Mouse (Mus musculus) megakaryocyte, embryonic 14.5 days (primary cell): ENCODE measurements around the gene St3gal3. TPM values are rescaled to one million over a fixed set of nuclear protein-coding genes. Genes with fewer than 3 reads are reported as not detected.

Experiments used
- H3K27me3 ChIP-seq: replicated peaks from 2 replicates; pipeline ENCODE3; 2012; ENCODE audit warnings: inconsistent platforms
- H3K36me3 ChIP-seq: replicated peaks from 2 replicates; pipeline ENCODE3; 2012; ENCODE audit warnings: low read length, inconsistent platforms, mixed read lengths
- H3K4me1 ChIP-seq: 2 replicates; pipeline ENCODE4 v1.6.1; 2012; ENCODE audit warnings: inconsistent platforms
- H3K4me3 ChIP-seq: replicated peaks from 2 replicates; pipeline ENCODE3; 2012; ENCODE audit warnings: moderate library complexity, mild to moderate bottlenecking, inconsistent platforms
- H3K9me3 ChIP-seq: 2 replicates; pipeline ENCODE4 v1.6.1; 2012; ENCODE audit warnings: inconsistent platforms
- FLI1 ChIP-seq: IDR thresholded peaks from 2 replicates; pipeline ENCODE4 v1.6.1; 2012; ENCODE audit warnings: low read length, inconsistent platforms, mixed read lengths
- GATA1 ChIP-seq: IDR thresholded peaks from 3 replicates; pipeline ENCODE4 v1.6.1; 2012; ENCODE audit warnings: mixed read lengths, low read length, inconsistent platforms, borderline replicate concordance
- polyA plus RNA-seq: library from polyadenylated mRNA; stranded (reverse); fragments of >175 nt; gene quantifications from 2 replicates; pipeline ENCODE4 v1.2.3, GENCODE M21; 2012; ENCODE audit warnings: low replicate concordance; ENCODE audit not compliant: insufficient read depth

The St3gal3 gene
- polyA plus RNA-seq, 1 experiment, result 17.4 TPM

- Histone ChIP-seq H3K4me1 (peaks cover 78% of the 10 kb centered on the region), H3K4me3 (peak overlapping the region; percentile 28)
Observed at GRCm38 (mm10) chr4:118059816-118060475, 74.8 kb downstream of the St3gal3 start.

GRCm38 (mm10) chr4:118058116-118058677 is 76.5 kb downstream of the St3gal3 start:
- no peak overlapping the region for H3K4me3 ChIP-seq
- H3K27me3 ChIP-seq, result no peaks in the 10 kb centered on the region
- no peak for TF ChIP-seq GATA1
- TF ChIP-seq FLI1, result no peak
- H3K4me1 ChIP-seq, result peaks cover 69% of the 10 kb centered on the region
- H3K9me3 ChIP-seq, result no peaks in the 10 kb centered on the region
- H3K36me3 ChIP-seq, result peaks cover 13% of the 10 kb centered on the region

More at GRCm38 (mm10) chr4:118059816-118060475, 74.8 kb downstream of the St3gal3 start:
- no peaks in the 10 kb centered on the region for H3K9me3 ChIP-seq
- H3K36me3 ChIP-seq, result peaks cover 3% of the 10 kb centered on the region
- H3K27me3 ChIP-seq, result no peaks in the 10 kb centered on the region
- no peak for TF ChIP-seq GATA1
- TF ChIP-seq FLI1, result no peak

- Histone ChIP-seq H3K4me3 (no peak overlapping the region), H3K9me3 (no peaks in the 10 kb centered on the region), H3K4me1 (peaks cover 64% of the 10 kb centered on the region), H3K27me3 (no peaks in the 10 kb centered on the region), H3K36me3 (peaks cover 16% of the 10 kb centered on the region)
- TF ChIP-seq FLI1, result no peak
- no peak for TF ChIP-seq GATA1
Observed at GRCm38 (mm10) chr4:118057076-118057475, 77.6 kb downstream of the St3gal3 start.

GRCm38 (mm10) chr4:118054615-118055014 is 80.1 kb downstream of the St3gal3 start:
- Histone ChIP-seq H3K4me1 (peaks cover 53% of the 10 kb centered on the region), H3K27me3 (no peaks in the 10 kb centered on the region), H3K4me3 (no peak overlapping the region), H3K36me3 (peaks cover 18% of the 10 kb centered on the region), H3K9me3 (no peaks in the 10 kb centered on the region)
- TF ChIP-seq GATA1, result no peak
- TF ChIP-seq FLI1, result no peak

- H3K27me3 ChIP-seq, result no peaks in the 10 kb centered on the region
- H3K9me3 ChIP-seq, result no peaks in the 10 kb centered on the region
- peaks cover 18% of the 10 kb centered on the region for H3K36me3 ChIP-seq
- H3K4me3 ChIP-seq, result no peak overlapping the region
- peaks cover 53% of the 10 kb centered on the region for H3K4me1 ChIP-seq
- no peak for TF ChIP-seq GATA1
- TF ChIP-seq FLI1, result no peak
Observed at GRCm38 (mm10) chr4:118053904-118054303, 80.8 kb downstream of the St3gal3 start.

GRCm38 (mm10) chr4:118049606-118050302 is 85.0 kb downstream of the St3gal3 start:
- H3K4me3 ChIP-seq, result peak overlapping the region; percentile 42
- H3K36me3 ChIP-seq, result peaks cover 15% of the 10 kb centered on the region
- H3K27me3 ChIP-seq, result no peaks in the 10 kb centered on the region
- TF ChIP-seq GATA1 (no peak), FLI1 (no peak)
- no peaks in the 10 kb centered on the region for H3K9me3 ChIP-seq
- H3K4me1 ChIP-seq, result peaks cover 43% of the 10 kb centered on the region

- H3K4me3 ChIP-seq, result no peak overlapping the region
- H3K4me1 ChIP-seq, result peaks cover 45% of the 10 kb centered on the region
- TF ChIP-seq FLI1 (no peak), GATA1 (no peak)
- H3K27me3 ChIP-seq, result no peaks in the 10 kb centered on the region
- no peaks in the 10 kb centered on the region for H3K9me3 ChIP-seq
- no peaks in the 10 kb centered on the region for H3K36me3 ChIP-seq
Observed at GRCm38 (mm10) chr4:118044510-118044909, 90.2 kb downstream of the St3gal3 start.

GRCm38 (mm10) chr4:118043331-118044002 is 91.2 kb downstream of the St3gal3 start:
- TF ChIP-seq FLI1 (no peak), GATA1 (no peak)
- Histone ChIP-seq H3K4me1 (peaks cover 37% of the 10 kb centered on the region), H3K27me3 (no peaks in the 10 kb centered on the region), H3K4me3 (no peak overlapping the region), H3K9me3 (no peaks in the 10 kb centered on the region), H3K36me3 (no peaks in the 10 kb centered on the region)

- Histone ChIP-seq H3K4me3 (no peak overlapping the region), H3K4me1 (peaks cover 34% of the 10 kb centered on the region), H3K9me3 (no peaks in the 10 kb centered on the region), H3K36me3 (no peaks in the 10 kb centered on the region), H3K27me3 (no peaks in the 10 kb centered on the region)
- TF ChIP-seq GATA1 (no peak), FLI1 (no peak)
Observed at GRCm38 (mm10) chr4:118042671-118043320, 91.9 kb downstream of the St3gal3 start.
